Comparison of ENCODE assay signal across 8 mouse cellular contexts in genomic region chr15:84105924-84106500, GRCm38 (mm10). TPM values are rescaled to one million over a fixed set of nuclear protein-coding genes. Genes with fewer than 3 reads are reported as not detected.
DNase-seq lines count a peak whose midpoint lies in the region; ATAC-seq lines count a peak whose summit lies in the region.

No protein-coding gene starts in this region.

- no peak for ATAC-seq in heart, embryonic 13.5 days (ENCODE audit: extremely low read depth, insufficient number of reproducible peaks, low FRiP score, low TSS enrichment)
- peak; percentile 12; the same call in 1 of the 2 replicates for ATAC-seq in hindbrain, embryonic 11.5 days (ENCODE audit: low FRiP score)
- ATAC-seq in midbrain, embryonic 11.5 days (ENCODE audit: low FRiP score), result peak; percentile 34; the same call in 1 of the 2 replicates
- ATAC-seq in inflammation-experienced regulatory T-cells, adult 6 months, result no peak

- DNase-seq in heart, adult 9 months (ENCODE audit: low spot score in 2 of 2), result no peak
- DNase-seq in cerebellum, adult 8-10 months, result peak; percentile 32
- no peak for DNase-seq in hindbrain, embryonic 11.5 days (ENCODE audit: low spot score)
- DNase-seq in midbrain, embryonic 11.5 days (ENCODE audit: low spot score, missing footprints), result no peak
- no peak for DNase-seq in adrenal gland, postnatal 36 days
- no peak for DNase-seq in adrenal gland, postnatal 10 days

- H3K36me3 ChIP-seq in heart, embryonic 13.5 days, result no peaks in the 10 kb centered on the region
- H3K36me3 ChIP-seq in hindbrain, embryonic 11.5 days (ENCODE audit: control insufficient read depth, insufficient read depth, low read length), result no peaks in the 10 kb centered on the region
- no peaks in the 10 kb centered on the region for H3K36me3 ChIP-seq in midbrain, embryonic 11.5 days (ENCODE audit: control insufficient read depth, insufficient read depth, low read length)

- H3K27me3 ChIP-seq in heart, embryonic 13.5 days (replicated peaks), result peaks cover 68% of the 10 kb centered on the region
- peaks cover 22% of the 10 kb centered on the region for H3K27me3 ChIP-seq in hindbrain, embryonic 11.5 days (ENCODE audit: control insufficient read depth, insufficient read depth, low read length)
- H3K27me3 ChIP-seq in midbrain, embryonic 11.5 days (ENCODE audit: control insufficient read depth, insufficient read depth, low read length), result peaks cover 22% of the 10 kb centered on the region

- no peaks in the 10 kb centered on the region for H3K9me3 ChIP-seq in heart, embryonic 13.5 days
- no peaks in the 10 kb centered on the region for H3K9me3 ChIP-seq in hindbrain, embryonic 11.5 days (ENCODE audit: control insufficient read depth, low read length)
- H3K9me3 ChIP-seq in midbrain, embryonic 11.5 days (ENCODE audit: control insufficient read depth, low read length), result no peaks in the 10 kb centered on the region

- WGBS in heart, embryonic 13.5 days, result 10% methylated on average over 12 of the region's 12 CpGs
- WGBS in hindbrain, embryonic 11.5 days, result 14% methylated on average over 12 of the region's 12 CpGs
- WGBS in midbrain, embryonic 11.5 days, result 12% methylated on average over 11 of the region's 12 CpGs

- peak overlapping the region; percentile 87 for H3K4me2 ChIP-seq in heart, embryonic 13.5 days
- H3K4me2 ChIP-seq in hindbrain, embryonic 11.5 days (replicated peaks; ENCODE audit: low read depth, low read length), result peak overlapping the region; percentile 87
- H3K4me2 ChIP-seq in midbrain, embryonic 11.5 days, result peak overlapping the region; percentile 80

- H3K4me1 ChIP-seq in heart, embryonic 13.5 days, result peaks cover 8% of the 10 kb centered on the region
- no peaks in the 10 kb centered on the region for H3K4me1 ChIP-seq in hindbrain, embryonic 11.5 days (replicated peaks; ENCODE audit: control insufficient read depth, insufficient read depth, low read length)
- H3K4me1 ChIP-seq in midbrain, embryonic 11.5 days (ENCODE audit: control insufficient read depth, insufficient read depth, low read length), result peaks cover 9% of the 10 kb centered on the region

- H3K27ac ChIP-seq in heart, embryonic 13.5 days (replicated peaks), result no peak overlapping the region
- H3K27ac ChIP-seq in hindbrain, embryonic 11.5 days (ENCODE audit: low read depth, low read length), result no peak overlapping the region
- no peak overlapping the region for H3K27ac ChIP-seq in midbrain, embryonic 11.5 days (ENCODE audit: low read depth, low read length)

- no peak overlapping the region for H3K9ac ChIP-seq in heart, embryonic 13.5 days
- H3K9ac ChIP-seq in hindbrain, embryonic 11.5 days (ENCODE audit: low read depth, low read length), result peak overlapping the region; percentile 46
- H3K9ac ChIP-seq in midbrain, embryonic 11.5 days (ENCODE audit: low read length), result peak overlapping the region; percentile 55

- H3K4me3 ChIP-seq in heart, embryonic 13.5 days, result peak overlapping the region; percentile 57
- H3K4me3 ChIP-seq in hindbrain, embryonic 11.5 days (ENCODE audit: low read depth, low read length), result peak overlapping the region; percentile 60
- H3K4me3 ChIP-seq in midbrain, embryonic 11.5 days (ENCODE audit: low read depth, low read length), result peak overlapping the region; percentile 57

RNA-seq across cellular contexts. Expression of gene Sult4a1, which starts 0.5 kb away (rescaled TPM):
- 0.45 and 0.70 TPM in 2 replicates for polyA plus RNA-seq in heart, embryonic 13.5 days (2015; fragmentation: Nextera tagmentation; extraction: Ambion mirVana)
- polyA plus RNA-seq in hindbrain, embryonic 11.5 days (2014; fragmentation: Nextera tagmentation; extraction: Ambion mirVana), result 8.0 and 9.2 TPM in 2 replicates
- polyA plus RNA-seq in midbrain, embryonic 11.5 days (2014; fragmentation: Nextera tagmentation; extraction: Ambion mirVana), result 8.7 and 8.9 TPM in 2 replicates
- 1 to 10 TPM; 2.7 to 3.7 TPM for total RNA-seq in adrenal gland, postnatal 36 days (2021)
- 10 to 100 TPM in 1 of 2 experiments, 1 to 10 TPM in 1; 6.7 to 12.4 TPM for total RNA-seq in adrenal gland, postnatal 10 days (2021)
- polyA plus RNA-seq in inflammation-experienced regulatory T-cells, adult 6 months (2017; shearing (Covaris generic)), result under 1 TPM in 1 of 3 experiments, not detected in 2; 0.29 TPM

RNA-seq across cellular contexts. Expression of gene Pnpla5, which starts 17.0 kb away (rescaled TPM):
- polyA plus RNA-seq in heart, embryonic 13.5 days (2015; fragmentation: Nextera tagmentation; extraction: Ambion mirVana), result not detected in 2 replicates
- polyA plus RNA-seq in hindbrain, embryonic 11.5 days (2014; fragmentation: Nextera tagmentation; extraction: Ambion mirVana), result not detected in 2 replicates
- polyA plus RNA-seq in midbrain, embryonic 11.5 days (2014; fragmentation: Nextera tagmentation; extraction: Ambion mirVana), result 0.05 TPM in 1 of 2 replicates, not detected in the other
- under 1 TPM in 1 of 2 experiments, not detected in 1; 0.23 TPM for total RNA-seq in adrenal gland, postnatal 36 days (2021)
- total RNA-seq in adrenal gland, postnatal 10 days (2021), result under 1 TPM; 0.12 to 0.18 TPM
- polyA plus RNA-seq in inflammation-experienced regulatory T-cells, adult 6 months (2017; shearing (Covaris generic)), result not detected

RNA-seq across cellular contexts. Expression of gene Efcab6, which starts 40.8 kb away (rescaled TPM):
- 0.15 TPM in 1 of 2 replicates, not detected in the other for polyA plus RNA-seq in heart, embryonic 13.5 days (2015; fragmentation: Nextera tagmentation; extraction: Ambion mirVana)
- 0.26 and 0.27 TPM in 2 replicates for polyA plus RNA-seq in hindbrain, embryonic 11.5 days (2014; fragmentation: Nextera tagmentation; extraction: Ambion mirVana)
- 0.29 TPM in 1 of 2 replicates, not detected in the other for polyA plus RNA-seq in midbrain, embryonic 11.5 days (2014; fragmentation: Nextera tagmentation; extraction: Ambion mirVana)
- not detected for total RNA-seq in adrenal gland, postnatal 36 days (2021)
- under 1 TPM in 1 of 2 experiments, not detected in 1; 0.67 TPM for total RNA-seq in adrenal gland, postnatal 10 days (2021)
- polyA plus RNA-seq in inflammation-experienced regulatory T-cells, adult 6 months (2017; shearing (Covaris generic)), result not detected

Comparison
In these comparisons a context has a peak if more than half of its experiments do, and no peak if none do; other contexts are left out.
1. ATAC-seq: peak in hindbrain, embryonic 11.5 days (single experiment) and midbrain, embryonic 11.5 days (single experiment); none in heart, embryonic 13.5 days (single experiment) and inflammation-experienced regulatory T-cells, adult 6 months (single experiment).
2. Peak in every context shown above with its lines, with median percentiles within 50 percentile points of each other: H3K4me2 ChIP-seq and H3K4me3 ChIP-seq.